Mouse (Mus musculus) heart, embryonic 13.5 days (tissue): Measurements from ENCODE around the gene Lmntd1. TPM values are rescaled to one million over a fixed set of nuclear protein-coding genes. Genes with fewer than 3 reads are reported as not detected.

Experiments
- ATAC-seq: fragments of 200-750 bp; cut with Nextera tagmentation; 2 replicates; pipeline ENCODE4 v1.8.0; 2017; ENCODE audit warnings: moderate TSS enrichment; ENCODE audit not compliant: insufficient number of reproducible peaks, low FRiP score, low TSS enrichment; ENCODE audit errors: extremely low read depth
- H3K27ac ChIP-seq: fragments of 300-500 bp; sonication (generic); replicated peaks from 2 replicates; pipeline ENCODE4 v1.5.1; 2015; ENCODE audit warnings: moderate library complexity, mild to moderate bottlenecking, inconsistent platforms
- H3K27me3 ChIP-seq: fragments of 300-500 bp; sonication (generic); replicated peaks from 2 replicates; pipeline ENCODE4 v1.6.1; 2015; ENCODE audit warnings: mild to moderate bottlenecking, inconsistent platforms
- H3K36me3 ChIP-seq: fragments of 300-500 bp; sonication (generic); 2 replicates; pipeline ENCODE4 v1.6.1; 2015; ENCODE audit warnings: mild to moderate bottlenecking, inconsistent platforms
- H3K4me1 ChIP-seq: fragments of 300-500 bp; sonication (generic); 2 replicates; pipeline ENCODE4 v1.6.1; 2015; ENCODE audit warnings: inconsistent platforms
- H3K4me2 ChIP-seq: fragments of 300-500 bp; sonication (generic); 2 replicates; pipeline ENCODE4 v1.6.1; 2015; ENCODE audit warnings: inconsistent platforms, mild to moderate bottlenecking, moderate library complexity
- H3K4me3 ChIP-seq: fragments of 300-500 bp; sonication (generic); 2 replicates; pipeline ENCODE4 v1.5.1; 2015; ENCODE audit warnings: moderate library complexity, mild to moderate bottlenecking, inconsistent platforms
- H3K9ac ChIP-seq: fragments of 300-500 bp; sonication (generic); 2 replicates; pipeline ENCODE4 v1.6.1; 2015; ENCODE audit warnings: inconsistent platforms, mild to moderate bottlenecking, moderate library complexity
- H3K9me3 ChIP-seq: fragments of 300-500 bp; sonication (generic); 2 replicates; pipeline ENCODE4 v1.6.1; 2016; ENCODE audit warnings: inconsistent platforms
- WGBS: fragments of 180-500 bp; shearing (Covaris S2); methylation state at CpG from one replicate; pipeline ENCODE4 v1.1.7; 2015; ENCODE audit warnings: mixed read lengths; 5-methylcytosine and 5-hydroxymethylcytosine counted together
- polyA plus RNA-seq: library from polyadenylated mRNA; unstranded; fragments of >200 nt; fragmentation: Nextera tagmentation; extraction: Ambion mirVana; gene quantifications from 2 replicates; pipeline ENCODE4 v1.2.1, GENCODE M21; 2015

The Lmntd1 gene
- polyA plus RNA-seq, 1 experiment from 2014 or later: 10.1 TPM

DNA sequence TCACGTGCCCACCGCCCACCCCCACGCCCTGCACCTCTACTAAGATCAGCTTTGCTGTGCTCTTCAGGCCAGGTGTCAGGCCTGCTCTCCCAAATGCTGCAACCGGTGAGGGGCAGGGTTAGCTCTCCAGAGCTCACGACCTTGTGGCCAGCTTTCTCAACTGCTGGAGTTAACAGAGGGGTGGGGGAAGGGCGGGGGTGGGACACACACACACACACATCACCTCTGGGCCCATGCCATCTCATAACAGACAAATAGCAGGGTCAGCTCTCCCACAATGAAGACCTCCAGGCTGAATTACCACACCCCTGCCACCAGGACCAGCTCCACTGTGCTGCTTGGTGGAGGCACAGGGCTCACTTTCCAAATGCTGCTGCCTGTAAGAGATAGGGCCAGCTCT is 266.5 kb downstream of the Lmntd1 start:
- no peaks in the 10 kb centered on the region for H3K36me3 ChIP-seq
- ATAC-seq: no peak
- H3K4me1 ChIP-seq: peaks cover 4% of the 10 kb centered on the region; the same call in 1 of the 2 replicates
- no peak overlapping the region for H3K4me3 ChIP-seq
- H3K27me3 ChIP-seq: 0 out of 2 replicates have a peak, but pooled peaks cover 7% of the 10 kb centered on the region
- H3K9ac ChIP-seq: no peak overlapping the region
- no peaks in the 10 kb centered on the region for H3K9me3 ChIP-seq
- no peak overlapping the region for H3K27ac ChIP-seq
- 68% methylated on average over 6 of the region's 6 CpGs for WGBS
- no peak overlapping the region for H3K4me2 ChIP-seq

DNA sequence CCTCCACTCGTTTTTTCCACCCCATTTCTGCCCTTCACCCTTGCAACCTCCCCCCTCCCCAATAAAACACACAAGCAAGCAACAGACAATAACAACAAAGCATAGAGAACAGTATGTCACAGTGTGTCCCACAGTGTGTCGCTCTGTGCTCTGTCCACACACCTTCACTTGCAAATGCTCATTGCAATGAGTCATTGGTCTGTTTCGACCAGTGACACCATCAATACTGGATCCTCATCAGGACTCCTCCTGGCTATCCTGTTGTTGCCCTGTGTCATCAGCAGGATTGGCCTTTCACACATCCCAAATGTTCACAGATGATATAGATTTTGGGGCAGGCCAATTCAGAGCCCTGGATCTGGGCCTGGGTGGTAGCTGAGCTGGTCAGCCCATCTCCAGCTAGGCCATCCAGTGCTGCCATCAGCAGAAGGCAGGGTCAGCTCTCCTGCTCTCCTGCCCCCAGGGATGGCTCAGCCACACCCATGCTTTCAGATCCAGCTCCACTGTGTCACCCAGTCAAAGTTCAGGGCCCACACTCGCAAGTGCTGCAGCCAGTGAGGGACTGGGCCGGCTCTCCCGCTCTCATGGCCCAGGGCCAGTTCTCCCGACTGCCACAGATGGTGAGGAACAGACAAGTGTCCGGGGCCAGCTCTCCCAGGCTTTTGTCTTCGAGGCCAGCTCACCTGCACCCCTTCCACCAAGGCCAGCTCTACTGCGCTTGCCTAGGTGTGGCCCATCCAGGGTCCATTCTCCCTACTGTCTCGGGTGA is 267.1 kb downstream of the Lmntd1 start:
- Histone ChIP-seq H3K36me3 (no peaks in the 10 kb centered on the region), H3K27me3 (0 out of 2 replicates have a peak, but pooled peaks cover 7% of the 10 kb centered on the region), H3K27ac (no peak overlapping the region), H3K4me3 (no peak overlapping the region), H3K9me3 (no peaks in the 10 kb centered on the region), H3K4me1 (peaks cover 4% of the 10 kb centered on the region; the same call in 1 of the 2 replicates), H3K9ac (no peak overlapping the region), H3K4me2 (no peak overlapping the region)
- 67% methylated on average over 11 of the region's 11 CpGs for WGBS
- ATAC-seq: no peak

DNA sequence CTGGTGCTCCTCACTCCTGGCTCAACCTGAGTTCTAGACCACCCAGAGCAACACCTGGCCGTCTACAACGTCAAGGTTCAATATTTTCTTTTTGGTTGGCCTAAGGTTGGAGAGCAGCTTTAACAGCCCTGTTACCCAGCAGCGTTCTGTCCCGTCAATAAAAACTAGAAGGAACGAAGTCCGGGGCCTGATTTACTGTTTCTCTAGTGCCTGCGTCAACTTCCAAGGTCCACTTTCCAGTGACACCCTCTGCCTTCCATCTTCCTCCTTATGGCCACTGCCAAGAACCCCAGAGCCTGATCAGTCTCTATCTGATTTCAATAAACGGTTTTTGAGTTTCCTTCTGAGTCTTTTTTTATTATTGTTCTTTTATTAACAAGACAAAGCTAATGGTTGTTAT is 267.8 kb downstream of the Lmntd1 start:
- Histone ChIP-seq H3K9me3 (no peaks in the 10 kb centered on the region), H3K4me3 (no peak overlapping the region), H3K27ac (no peak overlapping the region), H3K4me2 (no peak overlapping the region), H3K36me3 (no peaks in the 10 kb centered on the region), H3K4me1 (peaks cover 4% of the 10 kb centered on the region; the same call in 1 of the 2 replicates), H3K9ac (no peak overlapping the region), H3K27me3 (0 out of 2 replicates have a peak, but pooled peaks cover 7% of the 10 kb centered on the region)
- WGBS: 80% methylated on average over 8 of the region's 8 CpGs
- no peak for ATAC-seq

DNA sequence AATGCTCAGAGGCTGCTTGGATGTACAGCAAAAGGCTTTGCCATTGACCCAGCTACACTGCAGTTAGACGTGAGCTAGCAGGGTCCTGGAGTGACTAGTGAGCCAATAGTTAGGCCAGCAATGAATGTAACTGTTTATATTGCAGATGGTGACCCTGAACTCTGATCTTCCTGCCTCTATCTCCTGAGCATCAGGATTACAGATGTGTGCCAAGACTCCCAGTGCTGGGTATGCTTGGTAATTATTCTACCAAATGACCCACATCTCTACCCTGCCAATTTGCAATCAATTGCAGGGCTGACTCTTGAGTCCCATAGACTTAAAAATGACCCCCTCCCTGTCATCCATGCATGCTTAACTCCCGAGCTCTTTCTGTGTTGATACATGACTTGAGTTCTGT is 269.4 kb downstream of the Lmntd1 start:
- Histone ChIP-seq H3K9ac (no peak overlapping the region), H3K36me3 (no peaks in the 10 kb centered on the region), H3K4me2 (no peak overlapping the region), H3K27ac (no peak overlapping the region), H3K27me3 (peaks cover 8% of the 10 kb centered on the region; the same call in 1 of the 2 replicates), H3K4me3 (no peak overlapping the region), H3K9me3 (no peaks in the 10 kb centered on the region), H3K4me1 (peaks cover 4% of the 10 kb centered on the region)
- no peak for ATAC-seq
- WGBS: 62% methylated on average over 2 of the region's 2 CpGs

DNA sequence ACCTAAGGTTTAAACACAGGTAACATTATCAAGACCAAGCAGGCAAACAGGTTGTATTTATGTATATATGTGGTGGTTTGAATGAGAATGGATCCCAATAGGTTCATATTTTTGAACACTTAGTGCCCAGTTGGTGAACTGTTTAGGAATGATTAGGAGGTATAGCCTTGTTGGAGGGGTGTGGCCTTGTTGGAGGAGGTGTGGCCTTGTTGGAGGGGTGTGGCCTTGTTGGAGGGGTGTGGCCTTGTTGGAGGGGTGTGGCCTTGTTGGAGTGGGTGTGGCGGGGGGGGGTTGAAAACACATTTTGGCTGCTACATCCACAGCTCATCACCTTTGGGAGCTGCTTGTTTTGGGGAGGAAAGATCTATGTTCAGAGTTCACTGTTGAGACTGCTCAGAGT is 270.7 kb downstream of the Lmntd1 start:
- WGBS: 50% methylated on average over 1 of the region's 1 CpGs
- ATAC-seq: no peak

DNA sequence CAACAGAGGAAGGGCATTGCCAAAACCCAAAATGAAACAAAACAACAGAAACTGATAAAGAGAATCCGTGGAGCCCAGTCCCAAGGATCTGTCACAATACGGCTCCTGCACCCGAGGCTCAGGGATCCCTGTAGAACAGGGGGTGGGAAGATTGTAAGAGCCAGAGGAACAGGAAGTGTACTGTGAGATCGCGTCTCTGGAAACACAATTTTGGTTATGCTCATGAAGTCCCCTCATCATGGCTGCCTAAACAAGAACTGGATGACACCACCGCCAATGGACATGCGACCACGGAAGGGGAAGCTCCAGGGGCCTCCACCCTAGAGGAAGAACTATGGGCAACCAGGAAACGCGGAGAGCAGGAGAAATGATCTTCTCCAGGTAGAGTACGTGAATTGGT is 271.3 kb downstream of the Lmntd1 start:
- Histone ChIP-seq H3K36me3 (no peaks in the 10 kb centered on the region), H3K4me3 (no peak overlapping the region), H3K4me2 (no peak overlapping the region), H3K4me1 (peaks cover 17% of the 10 kb centered on the region), H3K9ac (no peak overlapping the region), H3K27ac (no peak overlapping the region), H3K9me3 (no peaks in the 10 kb centered on the region), H3K27me3 (peaks cover 26% of the 10 kb centered on the region)
- WGBS: 81% methylated on average over 11 of the region's 11 CpGs
- ATAC-seq: no peak

More for the DNA sequence above, 270.7 kb downstream of the Lmntd1 start:
- H3K36me3 ChIP-seq: no peaks in the 10 kb centered on the region
- peaks cover 16% of the 10 kb centered on the region for H3K4me1 ChIP-seq
- H3K9me3 ChIP-seq: no peaks in the 10 kb centered on the region
- H3K4me2 ChIP-seq: no peak overlapping the region
- H3K27me3 ChIP-seq: peaks cover 20% of the 10 kb centered on the region
- no peak overlapping the region for H3K4me3 ChIP-seq
- H3K27ac ChIP-seq: no peak overlapping the region
- H3K9ac ChIP-seq: no peak overlapping the region

DNA sequence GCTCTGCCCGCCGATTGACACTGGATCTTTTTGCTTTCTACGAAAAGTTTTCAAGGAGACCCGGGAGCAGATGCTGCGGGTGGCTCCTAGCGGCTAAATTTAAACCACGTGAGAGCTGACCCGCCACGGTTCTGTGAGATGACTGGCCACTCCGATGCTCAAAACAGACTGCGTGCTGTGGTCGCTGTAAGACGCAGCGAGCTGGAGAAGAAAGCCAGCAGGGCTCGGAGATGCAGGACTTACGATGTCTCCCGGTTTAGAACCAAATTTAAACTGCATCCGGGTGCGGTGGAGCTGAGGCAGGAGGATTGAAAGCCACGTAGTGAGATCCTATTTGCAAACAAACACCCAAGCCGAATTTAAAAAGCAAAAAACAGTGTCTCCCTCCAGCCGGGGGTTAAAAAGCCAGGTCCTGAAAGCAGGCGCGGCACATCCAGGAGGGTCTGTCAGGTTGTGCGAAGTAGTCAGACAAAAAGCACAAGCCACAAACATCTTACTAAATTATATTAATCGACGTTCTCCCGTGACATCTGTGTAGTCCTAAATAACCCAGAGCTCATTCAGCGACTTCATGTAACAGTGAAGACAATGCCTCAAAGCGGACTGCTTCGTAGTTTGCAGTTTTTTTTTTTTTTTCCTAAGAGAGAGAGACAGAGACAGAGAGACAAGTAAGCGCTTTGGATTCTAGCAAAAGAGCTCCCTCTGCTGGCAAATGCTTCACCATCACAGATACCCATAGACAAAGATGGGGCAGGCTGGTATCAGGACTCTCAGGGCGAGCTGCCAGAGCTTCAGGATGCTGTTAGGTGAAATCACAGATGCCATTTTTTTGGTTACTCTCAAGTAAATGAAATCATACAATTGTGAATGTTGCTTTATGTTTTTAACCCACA is 272.6 kb downstream of the Lmntd1 start:
- under 1% methylated on average over 33 of the region's 33 CpGs for WGBS
- peak overlapping the region; percentile 71 for H3K27ac ChIP-seq
- H3K4me2 ChIP-seq: peak overlapping the region; percentile 76
- H3K36me3 ChIP-seq: no peaks in the 10 kb centered on the region
- peaks cover 21% of the 10 kb centered on the region for H3K4me1 ChIP-seq
- H3K9me3 ChIP-seq: no peaks in the 10 kb centered on the region
- peak overlapping the region; percentile 77 for H3K9ac ChIP-seq
- peak overlapping the region; percentile 51 for H3K4me3 ChIP-seq
- H3K27me3 ChIP-seq: peaks cover 39% of the 10 kb centered on the region
- peak; percentile 21; the same call in 1 of the 2 replicates for ATAC-seq

DNA sequence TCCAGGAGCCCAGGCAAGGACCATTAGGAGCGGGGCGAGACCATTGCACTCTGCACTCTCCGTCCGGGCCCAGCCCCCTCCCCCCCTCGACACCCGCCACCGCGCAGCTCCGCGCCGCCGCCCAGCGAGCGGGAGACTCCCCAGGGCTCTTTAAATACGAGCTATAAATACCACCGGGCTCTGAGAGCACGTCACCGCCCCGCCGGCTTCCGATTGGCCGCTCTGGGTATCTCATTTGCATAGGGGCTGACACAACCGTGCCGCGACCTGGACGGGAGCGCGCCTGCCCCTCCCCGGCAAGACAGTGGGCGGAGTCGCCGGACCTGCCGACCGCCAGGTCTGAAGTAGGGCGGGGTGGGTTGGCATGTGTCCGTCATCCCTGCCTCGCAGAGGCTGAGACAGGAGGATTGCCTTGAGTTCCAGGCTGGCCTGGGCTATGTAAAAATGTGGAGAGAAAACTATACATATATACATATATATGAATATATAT is 273.4 kb downstream of the Lmntd1 start:
- Histone ChIP-seq H3K9me3 (no peaks in the 10 kb centered on the region), H3K4me2 (peak overlapping the region; percentile 76), H3K9ac (peak overlapping the region; percentile 79), H3K36me3 (no peaks in the 10 kb centered on the region), H3K4me3 (peak overlapping the region; percentile 51), H3K27me3 (peaks cover 42% of the 10 kb centered on the region), H3K4me1 (peaks cover 29% of the 10 kb centered on the region), H3K27ac (peak overlapping the region; percentile 87)
- peak; percentile 93 for ATAC-seq
- under 1% methylated on average over 37 of the region's 37 CpGs for WGBS

DNA sequence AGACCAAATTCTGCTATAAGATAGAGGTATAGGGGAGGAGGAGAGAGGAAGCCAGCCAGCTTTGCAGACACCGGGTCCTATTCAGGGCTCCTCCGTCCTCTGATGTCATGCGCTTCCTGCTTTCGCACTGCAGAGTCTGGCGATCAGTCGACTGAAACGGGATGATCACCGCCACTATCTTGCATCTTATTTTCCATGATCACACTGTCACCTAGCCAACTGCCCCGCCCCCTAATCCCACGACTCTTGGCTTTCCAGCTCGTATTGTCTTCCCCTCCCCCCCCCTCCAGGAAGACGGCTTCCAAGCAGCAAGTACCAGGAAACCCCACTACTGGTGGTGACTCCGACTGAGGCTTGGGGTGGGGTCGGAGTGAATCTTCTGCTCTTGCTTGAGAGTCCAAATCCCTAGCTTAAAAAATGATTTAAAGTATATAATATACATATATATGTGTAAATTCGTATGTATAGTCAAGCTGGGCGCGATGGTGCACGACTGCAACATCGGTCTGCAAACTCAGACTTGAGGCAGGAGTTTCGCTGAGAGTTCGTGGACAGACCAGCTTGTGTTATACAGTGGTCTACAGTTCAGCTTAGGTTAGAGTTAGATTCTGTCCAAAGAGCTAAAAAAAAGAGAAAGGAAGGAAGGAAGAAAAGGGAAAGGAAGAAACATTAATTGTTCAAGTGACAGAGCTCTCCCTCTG is 274.0 kb downstream of the Lmntd1 start:
- H3K4me3 ChIP-seq: peak overlapping the region; percentile 51
- peak overlapping the region; percentile 76 for H3K4me2 ChIP-seq
- no peaks in the 10 kb centered on the region for H3K36me3 ChIP-seq
- H3K9ac ChIP-seq: peak overlapping the region; percentile 79
- H3K4me1 ChIP-seq: peaks cover 34% of the 10 kb centered on the region
- peak; percentile 7 for ATAC-seq
- H3K27me3 ChIP-seq: peaks cover 47% of the 10 kb centered on the region
- peak overlapping the region; percentile 87 for H3K27ac ChIP-seq
- no peaks in the 10 kb centered on the region for H3K9me3 ChIP-seq
- under 1% methylated on average over 21 of the region's 21 CpGs for WGBS

DNA sequence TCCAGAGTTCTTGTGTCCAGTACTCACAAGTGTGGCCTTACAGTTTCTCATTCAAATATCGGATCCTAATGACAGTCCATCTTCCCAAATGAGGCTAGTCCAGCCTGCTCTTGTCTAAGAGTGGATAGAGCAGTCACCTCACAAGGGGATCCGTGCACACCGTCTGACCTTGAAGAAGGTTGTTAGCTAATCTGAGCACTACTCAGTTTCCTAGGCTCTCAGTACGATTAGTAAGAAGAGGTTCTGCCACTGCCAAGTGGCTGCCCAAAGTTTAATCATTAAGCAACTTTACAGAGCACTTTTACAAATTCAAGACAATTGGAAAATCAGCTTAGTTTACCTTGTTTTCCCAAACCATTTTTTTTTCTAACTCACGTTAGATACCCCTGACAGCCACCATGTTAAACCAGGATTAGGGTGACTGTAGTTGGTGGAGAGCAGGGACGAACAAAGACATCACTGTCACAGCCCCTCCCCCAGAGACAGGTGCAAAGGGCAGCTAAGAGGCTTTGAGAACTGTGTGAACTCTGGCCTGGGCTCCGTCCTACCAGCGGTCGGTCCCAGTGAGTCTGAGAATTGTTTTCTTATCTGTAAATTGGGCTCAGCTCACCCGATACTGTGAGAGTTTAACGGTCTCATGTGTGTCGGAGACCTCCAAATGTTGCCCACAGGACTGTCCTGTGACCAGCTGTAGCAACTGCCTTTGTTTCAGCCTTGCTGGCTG is 275.4 kb downstream of the Lmntd1 start:
- Histone ChIP-seq H3K27me3 (peaks cover 59% of the 10 kb centered on the region), H3K4me2 (no peak overlapping the region), H3K9ac (0 out of 2 replicates have a peak overlapping the region, but pooled peaks have one; percentile 79), H3K4me1 (peaks cover 34% of the 10 kb centered on the region), H3K27ac (no peak overlapping the region), H3K36me3 (no peaks in the 10 kb centered on the region), H3K9me3 (no peaks in the 10 kb centered on the region), H3K4me3 (no peak overlapping the region)
- ATAC-seq: no peak
- WGBS: 40% methylated on average over 12 of the region's 12 CpGs
